Mouse (Mus musculus): ENCODE measurements around the gene Scarf2.

Scarf2 gene

DNA sequence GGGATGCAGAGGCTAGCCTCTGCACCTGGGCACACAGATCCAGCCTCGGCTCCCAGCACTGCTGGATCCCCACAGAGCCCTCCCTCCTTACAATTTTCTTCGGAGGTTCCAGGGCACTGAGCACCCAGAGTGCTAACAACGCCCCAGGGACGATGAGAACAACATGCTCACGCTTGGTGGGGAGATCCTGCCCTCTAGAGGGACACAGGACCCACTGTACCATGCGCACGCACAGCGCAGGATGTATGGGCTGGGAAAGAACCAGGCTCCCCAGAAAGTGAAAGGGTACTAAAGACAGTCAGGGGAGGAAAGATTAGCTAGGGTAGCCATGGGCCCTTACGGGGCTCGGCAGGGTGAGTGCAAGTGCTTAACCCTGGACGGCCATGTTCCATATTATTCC is 34.7 kb downstream of the Scarf2 start:
- DNase-seq (ENCODE audit: low spot score in 2 of 2), result no peak

DNA sequence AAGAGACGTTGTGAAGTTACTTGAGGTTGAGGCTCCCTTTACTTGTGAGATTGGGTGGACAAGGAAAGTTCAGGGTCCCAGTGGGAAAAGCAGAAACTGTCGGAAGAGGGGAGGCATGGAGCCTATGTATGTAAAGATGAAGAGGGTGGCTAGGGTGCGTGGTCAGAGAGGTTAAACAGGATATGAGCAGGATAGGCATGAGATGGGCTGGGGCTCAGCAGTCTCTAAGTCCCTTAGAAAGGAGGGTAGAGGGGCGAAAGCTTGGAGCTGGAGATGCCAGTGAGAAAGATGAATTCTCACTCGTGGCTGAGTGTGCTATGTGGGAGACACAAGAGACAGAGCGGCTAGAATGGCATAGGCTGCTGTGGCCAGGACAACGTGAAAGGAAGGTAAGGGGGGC is 35.7 kb downstream of the Scarf2 start, which contains the start of gene B830017H08Rik:
Gene B830017H08Rik, plus strand, starts transcription at position 301 of the 400 bp plus-strand sequence.
- no peak for DNase-seq (ENCODE audit: low spot score in 2 of 2)

DNA sequence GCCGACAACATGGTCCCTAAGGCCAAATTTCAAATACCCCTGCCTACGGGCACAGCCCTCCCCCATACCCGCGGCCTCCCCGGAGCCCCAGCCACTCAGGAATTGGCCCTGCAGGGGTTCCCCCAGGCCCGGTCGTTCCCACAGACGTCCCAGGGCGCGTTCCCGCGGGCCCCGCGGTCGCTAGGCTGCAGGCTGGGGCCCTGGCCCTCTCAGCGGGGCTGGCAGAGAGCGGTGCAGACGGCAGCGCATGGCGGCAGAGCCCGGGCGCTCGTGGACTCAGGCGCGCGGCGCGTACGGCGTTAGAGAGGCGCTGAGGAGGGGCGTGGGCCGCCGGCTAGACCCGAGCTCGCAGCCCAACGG is 36.2 kb downstream of the Scarf2 start:
- DNase-seq (ENCODE audit: low spot score in 2 of 2), result peak in 1 of 2 experiments; percentile 48

DNA sequence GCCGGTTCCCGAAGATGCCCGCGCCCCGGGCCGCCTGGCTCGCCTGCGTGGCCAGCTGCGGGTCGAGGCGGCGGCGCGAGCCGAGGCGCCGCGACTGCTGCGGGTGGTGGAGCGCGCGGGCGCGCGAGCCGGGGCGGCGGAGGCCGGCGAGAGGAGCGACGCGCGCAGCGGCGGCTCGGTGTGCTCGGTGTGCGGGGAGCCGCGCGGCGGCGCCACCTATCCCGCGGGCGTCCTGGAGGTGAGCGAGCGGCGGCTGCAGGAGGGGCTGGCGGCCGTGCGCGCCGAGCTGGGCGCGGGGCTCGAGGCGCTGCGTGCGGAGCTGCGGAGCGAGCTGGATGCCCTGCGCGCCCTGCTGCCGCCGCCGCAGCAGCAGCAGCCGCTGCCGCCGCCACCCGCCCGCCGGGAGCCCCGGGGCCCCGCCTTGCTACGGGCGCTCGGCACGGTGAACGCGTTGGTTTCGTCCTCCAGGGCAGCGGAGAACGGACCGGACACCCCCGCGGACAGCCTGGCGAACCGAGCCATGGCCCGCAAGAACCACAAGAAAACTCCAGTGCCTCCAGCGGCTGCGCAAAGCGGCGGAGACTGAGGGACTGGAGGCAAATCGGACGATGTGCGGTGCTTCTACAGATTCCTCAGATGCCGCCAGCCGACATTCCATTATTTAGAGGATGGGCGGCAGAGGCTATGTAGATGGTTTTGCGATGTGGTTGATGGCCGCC is 36.8 kb downstream of the Scarf2 start:
- peak in 1 of 2 experiments; percentile 63 for DNase-seq (ENCODE audit: low spot score in 2 of 2)

DNA sequence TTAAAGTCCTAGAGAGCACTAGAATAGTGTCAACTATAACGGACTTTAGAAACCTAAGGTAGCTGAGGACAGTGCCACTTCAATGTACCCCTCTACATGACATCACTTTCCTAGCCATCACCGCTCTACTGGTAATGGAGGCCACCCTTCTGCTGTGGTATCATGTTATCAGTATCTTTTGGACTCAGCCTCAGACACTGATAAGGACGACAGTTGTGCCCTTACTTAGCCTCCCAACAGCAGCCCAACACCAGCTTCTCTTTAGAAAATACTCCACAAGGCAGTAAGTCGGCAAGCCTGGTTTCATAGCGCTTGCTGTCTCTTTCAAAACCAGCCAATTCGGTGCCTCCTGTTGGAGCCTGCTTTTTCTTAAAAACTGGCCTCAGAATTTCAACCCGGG is 37.5 kb downstream of the Scarf2 start:
- no peak for DNase-seq (ENCODE audit: low spot score in 2 of 2)

DNA sequence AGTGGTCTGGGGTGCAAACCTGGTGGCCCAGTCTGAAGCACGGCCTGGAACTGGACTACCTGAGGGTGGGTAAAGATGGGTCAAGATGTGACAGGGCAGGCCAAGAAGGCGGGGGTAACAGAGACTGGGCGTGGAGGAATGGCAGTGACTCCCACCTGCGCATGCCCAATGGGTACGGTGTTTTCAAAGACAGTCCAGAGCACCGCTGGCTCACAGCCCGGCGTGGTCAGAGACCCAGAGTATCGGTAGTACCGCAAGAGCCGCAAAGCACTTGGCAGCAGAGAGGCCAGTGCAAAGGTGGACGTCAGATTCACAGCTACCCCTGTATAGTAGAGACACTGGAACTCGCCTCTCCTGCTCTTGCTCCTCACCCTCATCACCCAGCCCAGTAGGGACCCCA is 38.4 kb downstream of the Scarf2 start:
- no peak for DNase-seq (ENCODE audit: low spot score in 2 of 2)

DNA sequence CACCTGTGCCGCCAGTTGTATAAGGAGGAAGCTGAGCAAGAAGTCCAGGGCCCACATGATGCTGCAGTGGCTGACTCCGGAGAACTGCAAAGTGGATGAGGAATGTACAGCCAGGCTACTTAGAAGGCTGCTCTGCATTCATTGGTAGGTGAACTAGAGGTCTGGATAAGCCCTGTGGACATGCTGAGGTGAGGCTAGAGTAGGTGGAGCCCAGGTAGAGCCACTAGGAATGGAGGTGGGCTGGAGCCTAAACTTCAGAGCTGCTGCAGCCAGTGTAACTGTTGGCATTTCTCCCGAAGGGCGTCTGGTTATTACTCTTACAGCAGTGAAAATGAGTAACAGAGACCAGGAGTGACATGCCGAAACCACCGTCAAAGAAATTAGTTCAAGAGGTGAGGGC is 41.0 kb downstream of the Scarf2 start, which contains the start of gene Car15:
Gene Car15, minus strand, starts transcription at position 314 of the 400 bp plus-strand sequence.
- DNase-seq (ENCODE audit: low spot score in 2 of 2), result no peak

DNA sequence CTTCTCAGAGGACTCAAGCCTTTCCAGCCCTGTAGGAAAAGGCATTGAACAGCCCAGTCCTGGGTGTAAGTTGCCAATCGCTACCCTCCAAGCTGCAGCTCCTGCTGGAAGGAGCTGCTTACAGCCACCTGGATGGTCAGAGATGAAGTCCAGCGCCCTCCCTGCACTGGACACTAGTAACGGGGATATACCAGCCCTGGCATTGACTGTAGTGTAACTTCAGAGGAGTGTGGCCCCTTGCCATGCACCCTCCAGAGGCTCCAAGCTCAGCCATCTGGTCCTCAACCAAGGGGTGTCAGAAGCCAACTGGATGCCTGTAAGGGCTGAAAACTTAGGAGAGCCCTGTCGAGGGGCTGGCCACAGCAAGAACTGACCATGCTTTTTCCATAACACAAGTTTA is 42.9 kb downstream of the Scarf2 start:
- DNase-seq (ENCODE audit: low spot score in 2 of 2), result no peak

DNA sequence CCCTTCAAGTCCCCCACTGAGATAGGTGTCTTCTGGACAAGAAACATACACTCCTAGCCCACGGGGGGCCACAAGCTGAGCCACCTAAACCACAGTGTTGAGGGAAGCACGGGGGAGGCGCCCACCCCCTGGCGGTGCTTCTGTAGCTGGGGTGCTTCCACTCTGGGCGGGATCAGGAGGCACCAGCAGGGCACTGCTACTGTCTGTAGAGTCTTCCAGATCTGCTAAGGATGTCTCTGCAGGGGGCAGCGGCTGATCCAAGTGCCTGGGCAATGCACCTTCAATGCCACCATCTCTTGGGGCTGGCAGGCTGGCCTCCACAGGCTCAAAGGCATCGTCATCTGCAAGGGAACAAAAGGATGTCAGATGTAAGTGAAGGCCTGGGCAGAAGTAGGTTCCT is 45.4 kb downstream of the Scarf2 start:
- no peak for DNase-seq (ENCODE audit: low spot score in 2 of 2)

DNA sequence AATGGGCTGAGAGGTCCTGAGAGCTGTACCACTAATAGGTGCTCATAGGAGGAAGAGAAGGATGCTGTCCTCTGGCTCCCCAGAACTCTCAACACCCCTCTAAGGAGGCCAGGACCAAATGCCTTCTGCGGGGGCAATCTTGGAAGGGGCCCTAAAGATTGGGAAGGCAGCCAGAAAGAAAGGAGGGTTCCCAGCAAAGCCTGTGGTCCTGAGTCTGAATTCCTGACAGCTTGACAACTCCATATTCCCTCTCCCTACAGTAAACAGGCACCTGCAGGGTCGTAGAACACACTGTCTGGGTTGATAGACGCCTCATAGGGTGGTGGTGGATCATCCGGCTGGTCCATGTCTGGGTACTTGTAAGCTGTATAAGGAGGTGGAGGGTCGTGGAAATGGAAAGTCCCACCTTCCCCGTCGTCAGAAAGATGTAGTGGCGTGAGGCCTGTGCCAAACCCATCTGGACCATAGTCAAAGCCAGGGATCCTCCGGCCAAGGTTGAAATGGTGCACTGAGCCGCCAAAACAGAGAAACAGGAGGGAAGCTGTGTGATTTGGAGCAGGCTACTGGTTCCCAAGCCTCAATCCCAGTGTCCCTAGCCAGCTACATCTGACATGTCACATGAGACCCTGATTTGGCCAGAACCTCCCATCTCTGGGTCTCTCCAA is 46.8 kb downstream of the Scarf2 start:
- no peak for DNase-seq (ENCODE audit: low spot score in 2 of 2)

DNA sequence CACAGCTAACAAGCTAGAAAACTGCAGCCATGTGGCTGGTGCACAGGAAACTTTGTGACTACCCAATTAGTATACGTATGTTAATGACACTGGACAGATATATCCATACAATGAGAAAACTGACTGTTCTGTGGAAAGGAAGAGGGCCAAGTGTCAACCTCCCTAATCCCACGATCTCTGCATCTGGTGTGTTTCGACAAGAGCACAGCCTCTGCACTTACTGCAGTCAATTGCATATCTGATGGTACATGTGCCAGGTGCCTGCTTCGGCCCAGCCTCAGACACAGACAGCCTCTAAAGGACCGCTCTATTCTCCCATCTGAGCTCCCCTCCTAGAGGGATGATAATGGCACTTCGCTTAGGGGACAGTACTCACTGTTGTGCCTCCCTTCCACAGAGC is 51.3 kb downstream of the Scarf2 start:
- DNase-seq (ENCODE audit: low spot score in 2 of 2), result no peak

DNA sequence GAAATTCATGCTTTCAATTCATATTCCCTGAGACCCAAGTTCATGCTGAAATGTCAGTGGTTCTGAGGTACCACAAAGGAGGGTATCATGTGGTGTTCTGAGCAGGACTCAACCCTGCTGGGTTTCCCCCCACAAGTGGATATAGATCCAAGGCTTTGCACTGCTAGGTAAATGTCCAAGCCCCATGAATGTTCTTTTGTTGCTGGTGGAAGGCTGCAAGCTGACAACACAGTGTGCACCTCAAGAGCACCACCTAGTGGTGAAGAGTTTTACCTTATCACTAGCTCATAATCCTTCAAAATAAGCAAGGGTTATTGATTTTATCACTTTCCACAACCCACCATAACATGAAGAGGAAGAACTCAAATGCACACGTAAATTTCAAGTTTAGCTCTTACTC is 51.8 kb downstream of the Scarf2 start:
- no peak for DNase-seq (ENCODE audit: low spot score in 2 of 2)

DNA sequence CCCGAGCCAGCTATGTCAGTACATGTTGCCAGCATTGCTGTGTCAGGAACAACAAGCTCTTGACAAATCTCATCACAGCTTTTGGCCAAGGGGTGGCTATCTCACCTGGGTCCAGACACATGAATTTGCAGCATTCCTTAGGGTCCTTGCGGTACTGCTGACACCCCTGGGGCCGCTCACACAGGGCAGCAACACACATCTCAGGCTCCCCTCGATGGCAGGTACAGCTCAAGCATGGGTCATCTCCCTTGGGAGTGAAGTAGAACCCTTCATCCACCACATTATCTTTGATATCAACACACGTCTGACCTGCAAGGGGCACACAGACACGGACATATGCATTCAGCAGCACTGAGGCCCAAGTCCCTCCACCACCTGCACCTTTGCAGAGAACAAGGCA is 52.4 kb downstream of the Scarf2 start:
- no peak for DNase-seq (ENCODE audit: low spot score in 2 of 2)

DNA sequence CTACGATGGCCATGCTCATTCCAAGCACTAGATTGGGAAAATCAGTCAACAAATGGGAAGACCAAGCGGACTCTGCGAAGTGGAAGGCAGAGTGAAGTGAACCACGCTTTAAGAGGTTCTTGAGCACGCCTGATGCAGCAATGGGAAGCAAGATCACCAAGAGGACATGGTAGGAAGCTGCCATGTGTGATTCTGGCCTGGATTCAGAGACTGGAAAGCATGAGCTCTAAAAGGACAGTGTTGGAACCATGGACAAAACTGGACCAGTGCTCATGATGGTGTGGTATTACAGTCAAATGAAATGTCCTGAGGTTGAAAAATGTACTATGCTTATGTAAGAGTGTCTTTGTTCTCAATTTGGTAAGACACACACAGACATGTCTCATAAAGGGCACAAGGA is 54.2 kb downstream of the Scarf2 start:
- no peak for DNase-seq (ENCODE audit: low spot score in 2 of 2)

DNA sequence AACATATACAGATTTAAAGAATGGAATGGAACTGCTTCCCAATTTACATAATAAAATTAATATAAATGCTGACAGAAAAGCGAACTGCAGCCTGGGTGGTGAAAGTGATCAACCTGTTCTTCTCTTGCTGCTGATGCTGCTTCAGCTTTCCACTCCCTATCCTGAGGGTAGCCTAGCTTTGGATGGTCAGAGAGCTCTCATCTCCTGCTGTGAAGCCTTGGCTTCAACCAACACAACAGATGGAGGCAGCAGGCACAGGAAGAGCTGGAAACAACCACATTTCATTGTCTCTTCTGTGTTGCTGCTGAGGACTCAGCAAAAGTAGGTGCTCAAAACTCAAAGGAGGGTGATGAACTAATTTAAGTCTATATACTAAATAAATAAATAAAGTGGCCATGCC is 54.8 kb downstream of the Scarf2 start:
- no peak for DNase-seq (ENCODE audit: low spot score in 2 of 2)

DNA sequence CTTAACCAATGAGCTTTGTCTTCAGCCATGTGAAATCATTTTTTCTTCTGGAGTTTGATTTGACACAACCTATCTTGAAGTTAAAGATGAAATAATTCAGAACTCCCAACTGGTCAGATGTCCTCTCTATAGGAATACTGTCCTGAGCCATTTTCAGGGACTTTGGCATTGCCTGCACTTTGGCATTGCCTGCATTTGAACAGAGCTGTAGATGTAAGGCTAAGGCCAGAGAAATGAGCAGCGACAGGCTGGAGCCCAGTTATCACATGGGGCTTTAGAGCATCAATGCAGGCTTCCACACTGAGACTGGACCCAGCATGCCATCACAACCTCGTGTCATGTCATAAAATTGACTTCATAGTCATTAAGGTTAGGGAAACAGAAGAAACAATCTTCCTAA is 56.2 kb downstream of the Scarf2 start:
- no peak for DNase-seq (ENCODE audit: low spot score in 2 of 2)

DNA sequence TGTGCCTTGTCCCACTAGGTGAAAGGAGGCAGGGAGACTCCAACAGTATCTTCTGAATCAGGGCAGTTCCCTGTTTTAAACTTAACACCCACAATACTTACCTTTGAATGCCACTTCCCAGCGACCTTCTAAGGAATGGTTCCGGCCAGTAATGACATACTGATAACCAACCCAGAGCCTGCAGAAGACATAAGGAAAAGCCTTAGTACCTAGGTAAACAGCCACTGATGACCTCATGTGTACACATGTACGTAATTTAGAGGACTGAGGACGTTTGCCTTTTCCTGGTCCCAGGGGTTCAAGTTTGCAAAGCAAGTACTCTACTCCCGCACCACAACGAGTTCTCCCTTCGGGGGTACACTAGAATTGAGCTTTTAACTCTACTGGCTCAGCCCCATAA is 60.1 kb downstream of the Scarf2 start:
- DNase-seq (ENCODE audit: low spot score in 2 of 2), result no peak

Data from frontal cortex, postnatal 14 days (tissue).